Mouse (Mus musculus) embryonic facial prominence, embryonic 11.5 days (tissue): Measurements from ENCODE around the gene Macc1. TPM values are rescaled to one million over a fixed set of nuclear protein-coding genes. Genes with fewer than 3 reads are reported as not detected.

Experiments used
- ATAC-seq: fragments of 200-750 bp; cut with Nextera tagmentation; replicated peaks from 2 replicates; pipeline ENCODE4 v1.8.0; 2017; ENCODE audit warnings: low read depth; ENCODE audit not compliant: insufficient number of reproducible peaks, low FRiP score, low TSS enrichment
- DNase-seq: peaks from one replicate; pipeline ENCODE4 v3.0.0-alpha.2; 2015; ENCODE audit warnings: low spot score
- H3K27ac ChIP-seq: fragments of 300-500 bp; sonication (generic); replicated peaks from 2 replicates; pipeline ENCODE4 v1.5.1; 2014; ENCODE audit warnings: mild to moderate bottlenecking, low read depth, low read length, control low read depth
- H3K27me3 ChIP-seq: fragments of 300-500 bp; sonication (generic); 2 replicates; pipeline ENCODE4 v1.6.1; 2014; ENCODE audit warnings: mild to moderate bottlenecking, low read length, moderate library complexity, mixed read lengths; ENCODE audit not compliant: control insufficient read depth, insufficient read depth
- H3K36me3 ChIP-seq: fragments of 300-500 bp; sonication (generic); replicated peaks from 2 replicates; pipeline ENCODE4 v1.6.1; 2014; ENCODE audit warnings: low read depth, mild to moderate bottlenecking, low read length, moderate library complexity, mixed read lengths; ENCODE audit not compliant: control insufficient read depth, insufficient read depth
- H3K4me1 ChIP-seq: fragments of 300-500 bp; sonication (generic); 2 replicates; pipeline ENCODE4 v1.6.1; 2014; ENCODE audit warnings: low read length, mixed read lengths; ENCODE audit not compliant: control insufficient read depth, insufficient read depth
- H3K4me2 ChIP-seq: fragments of 300-500 bp; sonication (generic); 2 replicates; pipeline ENCODE4 v1.6.1; 2014; ENCODE audit warnings: low read depth, mild to moderate bottlenecking, control low read depth, low read length, moderate library complexity
- H3K4me3 ChIP-seq: fragments of 300-500 bp; sonication (generic); 2 replicates; pipeline ENCODE4 v1.5.1; 2014; ENCODE audit warnings: low read depth, low read length, control low read depth
- H3K9ac ChIP-seq: fragments of 300-500 bp; sonication (generic); replicated peaks from 2 replicates; pipeline ENCODE4 v1.6.1; 2014; ENCODE audit warnings: mild to moderate bottlenecking, control low read depth, low read length
- H3K9me3 ChIP-seq: fragments of 300-500 bp; sonication (generic); replicated peaks from 2 replicates; pipeline ENCODE4 v1.6.1; 2016; ENCODE audit warnings: mild to moderate bottlenecking, low read length, inconsistent platforms, mixed read lengths; ENCODE audit not compliant: control insufficient read depth
- WGBS: fragments of 180-500 bp; shearing (Covaris S2); extraction: QIAGEN DNeasy Blood & Tissue Kit; methylation state at CpG from one replicate; pipeline ENCODE4 v1.1.7; 2014; 5-methylcytosine and 5-hydroxymethylcytosine counted together
- polyA plus RNA-seq: library from polyadenylated mRNA; unstranded; fragments of >200 nt; fragmentation: Nextera tagmentation; extraction: Ambion mirVana; gene quantifications from 2 replicates; pipeline ENCODE4 v1.2.1, GENCODE M21; 2014

Macc1 gene
- polyA plus RNA-seq, 1 experiment from 2014 or later: 1.1 TPM

GRCm38 (mm10) chr12:119415900-119416299, 101.8 kb downstream of the Macc1 start:
- 79% methylated on average over 2 of the region's 2 CpGs for WGBS
- Histone ChIP-seq H3K4me2 (no peak overlapping the region), H3K9me3 (no peaks in the 10 kb centered on the region), H3K4me3 (no peak overlapping the region), H3K36me3 (no peaks in the 10 kb centered on the region), H3K9ac (no peak overlapping the region), H3K4me1 (no peaks in the 10 kb centered on the region), H3K27me3 (no peaks in the 10 kb centered on the region), H3K27ac (no peak overlapping the region)
- DNase-seq (no peak), ATAC-seq (no peak)

GRCm38 (mm10) chr12:119425749-119426148, 111.7 kb downstream of the Macc1 start:
- DNase-seq (no peak), ATAC-seq (no peak)
- Histone ChIP-seq H3K9me3 (no peaks in the 10 kb centered on the region), H3K4me3 (no peak overlapping the region), H3K4me1 (no peaks in the 10 kb centered on the region), H3K36me3 (no peaks in the 10 kb centered on the region), H3K27me3 (no peaks in the 10 kb centered on the region), H3K4me2 (no peak overlapping the region), H3K27ac (no peak overlapping the region), H3K9ac (no peak overlapping the region)
- WGBS: 85% methylated on average over 2 of the region's 2 CpGs

- DNase-seq: no peak
- H3K4me3 ChIP-seq: no peak overlapping the region
- no peaks in the 10 kb centered on the region for H3K9me3 ChIP-seq
- no peaks in the 10 kb centered on the region for H3K36me3 ChIP-seq
- H3K27ac ChIP-seq: no peak overlapping the region
- no peak overlapping the region for H3K4me2 ChIP-seq
- 100% methylated on average over 2 of the region's 2 CpGs for WGBS
- no peaks in the 10 kb centered on the region for H3K27me3 ChIP-seq
- no peak for ATAC-seq
- H3K4me1 ChIP-seq: no peaks in the 10 kb centered on the region
- no peak overlapping the region for H3K9ac ChIP-seq
Observed at GRCm38 (mm10) chr12:119426182-119426886, 112.3 kb downstream of the Macc1 start.

DNA sequence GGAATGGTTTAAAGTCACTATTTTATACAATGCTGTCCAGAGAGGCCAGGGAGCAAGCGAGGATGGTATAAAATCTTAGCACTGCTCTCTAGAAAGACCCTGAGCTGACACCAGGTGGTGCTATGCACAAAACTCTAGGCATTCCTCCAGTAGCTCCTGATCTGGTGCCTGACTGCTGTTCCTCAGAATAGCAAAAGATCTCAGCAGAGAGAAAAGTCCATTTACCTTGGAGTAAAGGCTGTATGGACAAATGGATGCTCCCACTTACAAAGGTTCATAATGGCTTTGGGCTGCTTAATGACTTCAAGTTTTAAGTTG, 112.8 kb downstream of the Macc1 start:
- no peaks in the 10 kb centered on the region for H3K4me1 ChIP-seq
- 59% methylated on average over 1 of the region's 1 CpGs for WGBS
- no peaks in the 10 kb centered on the region for H3K9me3 ChIP-seq
- H3K36me3 ChIP-seq: no peaks in the 10 kb centered on the region
- peak; percentile 74 for DNase-seq
- H3K4me2 ChIP-seq: no peak overlapping the region
- ATAC-seq: peak; percentile 78; the same call in 1 of the 2 replicates
- H3K27me3 ChIP-seq: no peaks in the 10 kb centered on the region
- H3K4me3 ChIP-seq: no peak overlapping the region
- H3K27ac ChIP-seq: no peak overlapping the region
- H3K9ac ChIP-seq: no peak overlapping the region

DNA sequence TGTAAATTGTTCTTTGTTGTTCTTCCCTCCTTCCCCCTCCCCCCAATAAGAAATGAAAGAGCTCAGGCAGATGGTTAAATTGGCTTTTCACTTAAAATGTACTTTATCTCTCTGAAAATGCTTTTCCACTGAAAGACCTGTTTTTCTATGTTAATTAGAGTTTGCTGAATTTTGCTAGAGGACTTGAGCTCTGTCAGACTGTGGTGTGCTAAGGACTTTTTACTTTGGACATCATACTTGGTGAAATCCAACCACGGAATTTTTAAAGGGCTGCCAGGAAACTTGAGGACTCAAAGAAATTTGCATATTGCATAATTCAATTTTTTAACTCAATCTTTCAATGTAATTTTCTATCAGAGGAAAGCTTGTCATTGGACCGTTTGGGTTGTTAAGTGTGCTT, 126.7 kb downstream of the Macc1 start:
- H3K9ac ChIP-seq: no peak overlapping the region
- ATAC-seq: no peak
- H3K9me3 ChIP-seq: no peaks in the 10 kb centered on the region
- H3K36me3 ChIP-seq: no peaks in the 10 kb centered on the region
- H3K4me2 ChIP-seq: no peak overlapping the region
- DNase-seq: no peak
- H3K27ac ChIP-seq: no peak overlapping the region
- no peak overlapping the region for H3K4me3 ChIP-seq
- no peaks in the 10 kb centered on the region for H3K27me3 ChIP-seq
- no peaks in the 10 kb centered on the region for H3K4me1 ChIP-seq
- WGBS: 67% methylated on average over 2 of the region's 2 CpGs

GRCm38 (mm10) chr12:119450116-119450515, 136.0 kb downstream of the Macc1 start:
- Histone ChIP-seq H3K4me2 (no peak overlapping the region), H3K9ac (no peak overlapping the region), H3K9me3 (no peaks in the 10 kb centered on the region), H3K4me3 (no peak overlapping the region), H3K4me1 (no peaks in the 10 kb centered on the region), H3K27me3 (no peaks in the 10 kb centered on the region), H3K36me3 (no peaks in the 10 kb centered on the region), H3K27ac (no peak overlapping the region)
- ATAC-seq (no peak), DNase-seq (no peak)
- 83% methylated on average over 2 of the region's 2 CpGs for WGBS

DNA sequence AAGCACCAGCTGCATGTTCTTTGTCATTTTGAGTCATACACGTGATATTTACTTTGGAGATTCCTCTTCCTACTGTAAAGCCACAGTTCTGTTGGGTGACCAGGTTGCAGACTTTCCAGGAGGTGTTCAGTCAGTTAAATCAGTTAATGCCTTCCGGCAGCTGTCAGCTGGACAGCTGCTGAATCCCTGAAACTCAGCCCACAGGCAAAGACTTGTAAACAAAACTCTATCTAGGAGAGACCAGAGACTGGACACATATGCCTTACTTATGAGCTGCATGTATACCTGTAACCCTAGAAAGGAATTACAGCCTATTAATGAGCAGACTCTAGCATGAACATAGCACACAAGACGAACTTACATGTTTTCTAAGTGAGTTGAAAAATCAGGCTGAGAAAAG, 137.2 kb downstream of the Macc1 start:
- DNase-seq: peak; percentile 19
- Histone ChIP-seq H3K4me3 (no peak overlapping the region), H3K27me3 (no peaks in the 10 kb centered on the region), H3K27ac (no peak overlapping the region), H3K9me3 (no peaks in the 10 kb centered on the region), H3K36me3 (no peaks in the 10 kb centered on the region), H3K4me2 (no peak overlapping the region), H3K9ac (no peak overlapping the region), H3K4me1 (no peaks in the 10 kb centered on the region)
- ATAC-seq: no peak
- 55% methylated on average over 3 of the region's 3 CpGs for WGBS

DNA sequence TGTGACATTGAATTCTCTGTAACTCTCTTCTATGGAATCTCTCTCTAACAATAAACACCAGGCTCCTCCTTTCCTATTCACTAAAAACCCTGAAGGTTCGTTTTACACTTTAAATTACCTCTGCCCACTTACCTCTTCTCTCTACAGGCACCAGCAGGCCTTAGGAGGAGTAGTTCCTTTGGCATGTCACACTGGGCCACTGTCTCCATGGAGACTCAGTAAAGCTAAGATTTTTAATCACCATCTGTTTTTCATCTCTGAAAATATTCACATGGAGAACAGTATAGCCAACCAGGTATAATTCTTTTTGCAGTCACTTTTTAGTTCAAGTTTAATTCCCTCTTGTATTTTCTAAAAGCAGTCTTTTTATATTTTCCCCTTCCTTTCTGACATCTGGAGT, 140.0 kb downstream of the Macc1 start:
- H3K9me3 ChIP-seq: no peaks in the 10 kb centered on the region
- DNase-seq: peak; percentile 64
- no peaks in the 10 kb centered on the region for H3K36me3 ChIP-seq
- H3K27me3 ChIP-seq: no peaks in the 10 kb centered on the region
- WGBS: 8% methylated on average over 1 of the region's 1 CpGs
- no peak overlapping the region for H3K4me3 ChIP-seq
- H3K4me2 ChIP-seq: no peak overlapping the region
- H3K4me1 ChIP-seq: no peaks in the 10 kb centered on the region
- no peak overlapping the region for H3K9ac ChIP-seq
- no peak overlapping the region for H3K27ac ChIP-seq
- ATAC-seq: no peak
